Mouse (Mus musculus) 3T3-L1 (cell line): ENCODE measurements around the gene Vps53.
A peak's percentile ranks its signal among the peaks of the same experiment; 100 is the strongest.

ENCODE experiments used
- DNase-seq: peaks from one replicate; pipeline ENCODE4 v3.0.0-alpha.2; 2015; ENCODE audit warnings: low read depth, low spot score

The Vps53 gene

DNA sequence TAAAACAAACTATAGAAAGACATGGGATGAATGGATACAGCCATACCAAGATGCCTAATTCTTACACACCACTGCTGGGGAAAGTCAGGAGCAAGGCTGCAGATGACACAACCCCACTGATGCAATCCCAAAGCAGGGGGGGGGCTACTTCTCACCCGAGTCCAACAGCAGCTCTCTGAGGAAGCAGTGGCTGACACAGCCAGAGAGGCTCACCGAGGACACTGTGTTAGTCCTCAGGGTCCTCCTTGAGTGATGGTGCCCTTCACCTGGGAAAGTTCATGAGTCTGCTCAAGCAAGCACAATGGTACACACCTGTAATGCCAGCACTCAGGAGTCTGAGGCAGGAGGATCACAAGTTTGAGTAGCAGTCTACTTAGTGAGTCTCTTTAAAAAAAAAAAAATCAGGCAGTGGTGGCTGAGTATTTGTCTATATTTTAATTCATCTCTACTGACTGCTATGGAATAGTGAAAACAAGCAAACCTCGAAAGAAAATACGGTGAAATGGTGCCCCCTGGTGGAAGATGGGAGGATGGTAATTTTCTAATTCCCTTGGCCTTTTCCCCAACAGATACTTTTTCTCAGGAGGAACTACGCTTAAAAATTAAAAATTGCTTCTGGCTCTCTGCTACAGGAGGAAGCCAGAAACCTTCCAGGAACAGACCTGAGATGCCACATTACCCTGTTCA lies 12.2 kb downstream of the Vps53 start:
- peak; percentile 86 for DNase-seq

GRCm38 (mm10) chr11:76166657-76167056 lies 12.8 kb downstream of the Vps53 start:
- peak; percentile 34 for DNase-seq

DNA sequence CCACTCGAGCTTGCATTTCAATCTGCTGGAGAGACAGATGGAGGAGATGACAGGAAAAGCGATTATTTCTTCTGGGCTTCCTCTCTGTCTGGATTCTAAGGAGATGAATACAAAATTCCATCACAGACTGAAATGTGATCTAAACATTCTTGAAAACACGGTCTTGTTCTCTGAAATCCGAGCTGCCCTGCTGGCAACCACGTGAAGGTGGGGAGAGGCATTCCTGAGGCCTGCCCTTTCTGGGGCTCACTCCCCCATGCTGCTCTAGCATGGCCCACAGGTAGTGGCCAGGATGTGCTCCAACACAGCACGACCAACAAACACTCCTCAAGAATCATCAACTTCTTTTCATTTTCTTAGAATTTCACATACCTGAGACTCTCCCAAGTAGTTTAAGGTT lies 19.2 kb downstream of the Vps53 start:
- DNase-seq: peak; percentile 65

- peak; percentile 71 for DNase-seq
Measured at GRCm38 (mm10) chr11:76158375-76158774, 21.1 kb downstream of the Vps53 start.

- peak; percentile 73 for DNase-seq
Measured at GRCm38 (mm10) chr11:76154861-76155260, 24.6 kb downstream of the Vps53 start.

- DNase-seq: no peak
Measured at GRCm38 (mm10) chr11:76154200-76154599, 25.2 kb downstream of the Vps53 start.

DNA sequence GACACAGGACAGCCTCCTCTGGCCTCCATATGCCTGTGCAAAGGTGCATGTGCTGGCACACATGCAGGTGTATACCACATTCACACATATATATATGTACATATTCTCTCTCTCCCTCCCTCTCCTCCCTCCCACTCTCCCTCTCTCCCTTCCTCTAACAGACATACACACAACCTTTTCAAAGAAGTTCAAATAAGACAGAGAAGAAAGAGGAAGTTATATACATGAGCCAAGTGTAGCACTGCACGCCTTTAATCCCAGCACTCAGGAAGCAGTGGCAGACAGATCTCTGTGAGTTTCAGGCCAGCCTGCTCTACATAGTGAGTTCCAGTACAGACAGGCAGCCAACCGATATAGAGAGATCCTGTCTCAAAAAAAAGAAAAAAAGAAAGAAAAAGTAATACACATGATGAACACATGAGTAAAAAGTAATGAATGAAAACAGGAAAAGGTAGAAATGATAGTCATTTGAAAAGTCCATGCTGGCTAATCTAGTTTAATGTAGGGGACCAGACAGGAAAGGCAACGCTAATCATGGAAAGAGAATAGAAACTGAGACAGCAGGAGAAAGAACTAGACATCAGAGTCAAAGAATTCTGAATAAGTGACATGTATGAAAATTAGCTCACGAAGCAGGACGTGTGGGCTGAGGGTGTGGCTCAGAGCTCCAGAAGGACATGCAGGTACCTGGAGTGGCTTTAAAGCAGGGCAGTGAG lies 26.1 kb downstream of the Vps53 start:
- no peak for DNase-seq

DNA sequence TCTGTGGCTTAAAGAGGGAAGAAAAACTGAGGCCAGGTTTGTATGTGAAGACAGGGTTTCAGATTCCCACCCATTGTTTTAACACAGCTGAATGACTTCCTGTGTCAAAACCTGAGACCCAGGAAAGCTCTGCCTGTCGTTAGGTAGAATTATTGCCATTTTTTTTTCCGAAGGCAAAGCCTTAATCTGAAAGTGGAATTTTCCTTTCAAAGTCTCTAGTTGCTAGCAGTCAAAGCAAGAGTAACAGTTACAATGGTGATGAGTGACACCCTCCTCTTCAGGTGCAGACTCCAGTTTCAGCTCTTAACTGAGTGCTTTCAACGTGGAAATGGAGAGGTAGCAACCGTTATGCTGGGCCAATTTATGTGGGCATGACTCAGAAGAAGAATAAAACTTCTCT lies 28.5 kb downstream of the Vps53 start:
- no peak for DNase-seq

- no peak for DNase-seq
Measured at GRCm38 (mm10) chr11:76148055-76149008, 31.1 kb downstream of the Vps53 start.

GRCm38 (mm10) chr11:76146187-76147010 lies 33.0 kb downstream of the Vps53 start:
- DNase-seq: no peak

DNA sequence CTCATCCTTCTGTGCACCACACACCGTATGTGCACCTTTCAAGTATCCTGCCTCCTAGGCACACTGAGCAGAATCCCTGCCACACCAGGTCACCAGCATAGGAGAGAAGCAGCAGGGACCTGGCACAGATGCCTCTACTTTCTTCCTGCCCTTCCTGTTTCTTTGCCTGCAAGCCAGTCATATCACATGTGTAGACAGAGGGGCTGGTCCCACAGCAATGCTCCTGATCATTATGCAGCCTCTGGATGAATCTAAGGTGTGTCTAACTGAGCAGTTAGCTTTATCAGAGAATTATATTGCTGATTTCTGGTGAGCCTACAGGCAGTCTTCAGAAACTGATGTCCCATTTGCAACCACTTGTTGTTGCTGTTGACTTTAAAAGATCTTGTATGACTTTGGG lies 34.3 kb downstream of the Vps53 start:
- no peak for DNase-seq

- no peak for DNase-seq
Measured at GRCm38 (mm10) chr11:76144386-76144785, 35.1 kb downstream of the Vps53 start.

DNA sequence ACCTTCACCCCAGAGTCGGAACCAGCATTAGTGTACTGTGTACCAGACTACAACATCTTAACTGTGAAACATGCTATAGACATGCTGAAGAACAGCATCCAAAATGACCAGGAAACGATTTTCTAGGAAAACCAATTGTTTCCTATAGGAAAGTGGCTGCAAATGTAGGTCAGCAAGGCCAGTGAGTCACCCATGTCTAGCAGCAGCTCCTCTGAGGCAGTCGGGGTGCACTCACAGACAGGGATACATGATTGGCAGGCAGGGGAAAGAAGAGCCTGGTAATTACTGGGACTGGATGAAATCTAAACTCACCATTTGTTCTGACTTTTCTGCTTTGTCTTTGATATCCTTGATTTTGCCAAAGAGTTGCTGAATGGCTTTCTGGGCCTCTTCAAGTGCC lies 41.5 kb downstream of the Vps53 start:
- DNase-seq: peak; percentile 68

GRCm38 (mm10) chr11:76135641-76136437 lies 43.6 kb downstream of the Vps53 start:
- peak; percentile 94 for DNase-seq

DNA sequence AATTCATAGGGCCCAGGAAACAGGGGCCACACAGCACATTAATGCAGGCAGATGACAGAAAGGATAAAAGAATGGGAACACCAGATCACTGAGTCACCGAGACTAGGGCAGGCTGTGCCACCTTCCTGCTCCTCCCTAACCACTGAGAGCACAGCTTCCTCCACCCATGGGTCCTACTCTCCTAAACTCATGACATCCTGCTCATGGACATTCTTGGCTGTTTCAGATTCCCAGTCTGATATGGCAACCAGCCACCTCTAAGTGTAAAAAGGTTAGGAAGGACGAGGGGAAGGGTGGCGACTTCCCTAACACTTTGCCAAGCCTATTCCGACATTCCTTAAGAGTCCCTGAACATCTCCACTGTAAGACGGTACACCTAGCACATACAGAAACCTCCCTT lies 48.6 kb downstream of the Vps53 start:
- DNase-seq: peak; percentile 44

DNA sequence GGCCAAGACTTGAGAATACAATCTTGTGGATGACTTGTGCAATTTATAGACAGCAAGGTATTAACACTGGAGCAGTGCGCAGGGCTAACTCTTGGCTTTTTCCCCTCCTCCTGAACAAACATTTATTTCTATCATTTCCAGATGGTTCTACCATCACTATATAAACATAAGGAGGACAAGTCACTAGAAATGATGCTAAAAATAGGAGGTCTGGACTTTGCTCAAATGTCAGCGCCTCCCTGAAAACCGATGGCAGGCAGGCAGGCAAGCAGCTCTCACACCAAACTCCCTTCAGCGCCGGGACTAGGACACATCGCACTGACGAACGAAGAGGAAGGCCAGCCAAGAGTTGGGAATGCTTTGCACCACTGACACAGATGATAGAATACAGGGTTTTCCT lies 54.1 kb downstream of the Vps53 start:
- peak; percentile 65 for DNase-seq

GRCm38 (mm10) chr11:76123517-76123916 lies 55.9 kb downstream of the Vps53 start:
- DNase-seq: no peak

DNA sequence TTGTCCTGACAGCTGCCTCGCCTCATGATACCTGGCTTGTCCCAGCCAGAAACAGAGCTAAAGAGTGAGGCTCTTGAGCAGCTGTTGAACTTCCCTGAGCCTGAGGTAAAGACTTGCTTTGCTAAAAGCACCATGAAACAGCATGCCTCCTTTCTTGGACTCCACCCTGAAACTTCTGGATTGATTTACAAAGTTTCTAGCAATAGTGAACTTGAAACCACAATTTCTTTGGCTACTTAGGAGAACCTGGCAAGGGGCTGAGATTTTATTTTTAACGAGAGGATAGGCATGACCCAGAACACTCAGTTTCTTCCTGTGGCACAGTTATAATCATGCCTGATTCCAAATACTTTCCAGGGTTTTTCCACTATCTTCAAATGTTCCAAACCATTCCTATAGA lies 56.9 kb downstream of the Vps53 start:
- no peak for DNase-seq

- no peak for DNase-seq
Measured at GRCm38 (mm10) chr11:76121086-76121485, 58.4 kb downstream of the Vps53 start.

GRCm38 (mm10) chr11:76120407-76120901 lies 59.0 kb downstream of the Vps53 start:
- DNase-seq: no peak
